Mouse (Mus musculus): ENCODE results near the gene Lrp2bp.

GRCm38 (mm10) chr8:45970894-45971293, 28.2 kb upstream of the Lrp2bp start:
- TF ChIP-seq POLR2A (IDR thresholded peaks at IDR 0.05; ENCODE audit: low read depth, low read length) (no peak), CTCF (IDR thresholded peaks at IDR 0.05; ENCODE audit: borderline replicate concordance, insufficient read depth, low read length) (no peak)
